Mouse (Mus musculus) hematopoietic stem cell, adult 5-6 weeks (primary cell): ENCODE data around the gene Map2k1. TPM values are rescaled to one million over a fixed set of nuclear protein-coding genes. Genes with fewer than 3 reads are reported as not detected.
A peak's percentile ranks its signal among the peaks of the same experiment; 100 is the strongest.
"Not testable (repeated sequence)": the region's sequence is repeated elsewhere in the genome, so short reads cannot be mapped to it uniquely, and the experiment has no call there.

Experiments used
- ATAC-seq, 2 experiments: fragments of 125-278 bp in 1 of 2; replicated peaks in 1 of 2; 2 replicates each; pipeline ENCODE4 v1.8.0; 2016 to 2017; ENCODE audit warnings: inconsistent platforms in 2 of 2, mild to moderate bottlenecking in 2 of 2, moderate number of reproducible peaks in 2 of 2, low read depth in 1 of 2, moderate TSS enrichment in 1 of 2; ENCODE audit not compliant: low FRiP score in 2 of 2, poor library complexity in 2 of 2, severe bottlenecking in 2 of 2, insufficient read depth in 1 of 2, low TSS enrichment in 1 of 2
- total RNA-seq: library from RNA; stranded (forward); fragments of 172-1452, 232-1000 nt; gene quantifications from 2 replicates; pipeline ENCODE4 v1.2.3, GENCODE M21; 2017

Gene Map2k1
- total RNA-seq, 1 experiment from 2014 or later, result 47.4 TPM

- ATAC-seq, result no peak
Observed at GRCm38 (mm10) chr9:64221480-64221879, 32.0 kb downstream of the Map2k1 start.

- ATAC-seq, result no peak
Observed at GRCm38 (mm10) chr9:64220603-64221002, 32.8 kb downstream of the Map2k1 start.

GRCm38 (mm10) chr9:64219772-64220420 lies 33.5 kb downstream of the Map2k1 start:
- ATAC-seq, result no peak

GRCm38 (mm10) chr9:64219305-64219704 lies 34.1 kb downstream of the Map2k1 start:
- ATAC-seq, result no peak

GRCm38 (mm10) chr9:64217887-64218286 lies 35.5 kb downstream of the Map2k1 start:
- ATAC-seq, result no peak

- ATAC-seq, result no peak; a peak in 1 of 4 replicates
Observed at GRCm38 (mm10) chr9:64216641-64217040, 36.8 kb downstream of the Map2k1 start.

- ATAC-seq, result no peak
Observed at GRCm38 (mm10) chr9:64216090-64216489, 37.3 kb downstream of the Map2k1 start.

GRCm38 (mm10) chr9:64214452-64214851 lies 39.0 kb downstream of the Map2k1 start:
- no peak for ATAC-seq

- ATAC-seq, result no peak
Observed at GRCm38 (mm10) chr9:64207509-64208084, 45.8 kb downstream of the Map2k1 start.

- ATAC-seq, result no peak
Observed at GRCm38 (mm10) chr9:64202866-64203265, 50.6 kb downstream of the Map2k1 start.

GRCm38 (mm10) chr9:64202331-64202730 lies 51.1 kb downstream of the Map2k1 start:
- peak in 1 of 2 experiments; percentile 29; a peak in 1 of 4 replicates for ATAC-seq

- no peak for ATAC-seq
Observed at GRCm38 (mm10) chr9:64199897-64200296, 53.5 kb downstream of the Map2k1 start.

- not testable (repeated sequence) for ATAC-seq
Observed at GRCm38 (mm10) chr9:64198763-64199418, 54.5 kb downstream of the Map2k1 start.

- ATAC-seq, result no peak
Observed at GRCm38 (mm10) chr9:64198068-64198762, 55.2 kb downstream of the Map2k1 start.

- ATAC-seq, result no peak
Observed at GRCm38 (mm10) chr9:64197524-64197923, 55.9 kb downstream of the Map2k1 start.

- no peak for ATAC-seq
Observed at GRCm38 (mm10) chr9:64195554-64195953, 57.9 kb downstream of the Map2k1 start.

- ATAC-seq, result no peak
Observed at GRCm38 (mm10) chr9:64193879-64194278, 59.6 kb downstream of the Map2k1 start.
